Mouse (Mus musculus) olfactory bulb, adult 2 months (tissue): Measurements from ENCODE around the gene Cbll1.

ENCODE experiments used
- CTCF ChIP-seq: fragments of 200-500 bp; IDR thresholded peaks from 2 replicates; pipeline ENCODE4 v1.5.1; 2012; ENCODE audit warnings: low read depth, mild to moderate bottlenecking, low read length, moderate library complexity; ENCODE audit not compliant: insufficient read depth
- POLR2A ChIP-seq: fragments of 200-500 bp; IDR thresholded peaks from 2 replicates; pipeline ENCODE4 v1.6.1; 2012; ENCODE audit warnings: mild to moderate bottlenecking, low read depth, low read length, moderate library complexity; ENCODE audit not compliant: insufficient read depth

DNA sequence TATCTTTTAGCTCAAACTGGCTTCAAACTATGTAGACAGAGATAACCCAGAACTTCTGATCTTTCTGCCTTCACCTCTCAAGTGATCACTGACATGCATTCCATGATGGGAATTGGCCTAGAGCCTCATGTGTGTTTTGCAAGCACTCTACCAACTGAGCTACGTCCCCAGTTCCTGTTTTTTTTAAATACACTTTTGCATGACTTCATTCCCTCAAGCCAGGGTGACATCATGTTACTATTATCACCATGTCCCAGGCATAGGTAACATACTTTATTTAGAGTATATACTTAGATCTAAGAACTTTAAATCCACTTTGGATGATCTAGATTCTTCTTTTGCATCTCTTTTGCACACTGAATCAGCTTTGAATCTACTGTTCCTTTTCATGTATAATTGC is 46.6 kb upstream of the Cbll1 start:
- TF ChIP-seq CTCF = no peak
- no peak for TF ChIP-seq POLR2A
